ENCODE assay signal across 8 mouse cellular contexts in genomic region chr2:3629741-3630140, GRCm38 (mm10). TPM values are rescaled to one million over a fixed set of nuclear protein-coding genes. Genes with fewer than 3 reads are reported as not detected.
A peak's percentile ranks its signal among the peaks of the same experiment; 100 is the strongest.
DNase-seq lines count a peak whose midpoint lies in the region; ATAC-seq lines count a peak whose summit lies in the region.

No protein-coding gene starts in this region.

- ATAC-seq in frontal cortex, adult (ENCODE audit: low TSS enrichment): no peak
- no peak for ATAC-seq in megakaryocyte-erythroid progenitor cell, adult 5-6 weeks (replicated peaks; ENCODE audit: low FRiP score, low TSS enrichment, poor library complexity, severe bottlenecking)

- peak; percentile 20 for DNase-seq in kidney, postnatal 10 days
- no peak for DNase-seq in kidney, postnatal 14 days
- peak; percentile 60 to 61 for DNase-seq in B cell, adult 2 months
- peak; percentile 63 for DNase-seq in ES-CJ7 (ENCODE audit: low read depth, low spot score)
- peak; percentile 40 for DNase-seq in lung, postnatal 36 days
- DNase-seq in urinary bladder, postnatal 25 days (ENCODE audit: low spot score): no peak

RNA-seq across cellular contexts. Expression of gene Fam107b, which starts 59.5 kb away (rescaled TPM):
- 49.8 and 51.1 TPM in 2 replicates for total RNA-seq in megakaryocyte-erythroid progenitor cell, adult 5-6 weeks (2014; fragmentation: Nextera tagmentation)
- 98.2 and 314 TPM in 2 replicates for total RNA-seq in megakaryocyte-erythroid progenitor cell, adult 5-6 weeks (2017)

Comparison
In these comparisons a context has a peak if more than half of its experiments do, and no peak if none do; other contexts are left out.
1. DNase-seq: peak in kidney, postnatal 10 days (single experiment), B cell, adult 2 months (2 of 2), ES-CJ7 (single experiment) and lung, postnatal 36 days (single experiment); none in kidney, postnatal 14 days (single experiment) and urinary bladder, postnatal 25 days (single experiment).